Mouse (Mus musculus): ENCODE measurements around the gene Gimap3. TPM values are rescaled to one million over a fixed set of nuclear protein-coding genes. Genes with fewer than 3 reads are reported as not detected.

The Gimap3 gene
- polyA plus RNA-seq, 1 experiment, result 36.7 TPM

DNA sequence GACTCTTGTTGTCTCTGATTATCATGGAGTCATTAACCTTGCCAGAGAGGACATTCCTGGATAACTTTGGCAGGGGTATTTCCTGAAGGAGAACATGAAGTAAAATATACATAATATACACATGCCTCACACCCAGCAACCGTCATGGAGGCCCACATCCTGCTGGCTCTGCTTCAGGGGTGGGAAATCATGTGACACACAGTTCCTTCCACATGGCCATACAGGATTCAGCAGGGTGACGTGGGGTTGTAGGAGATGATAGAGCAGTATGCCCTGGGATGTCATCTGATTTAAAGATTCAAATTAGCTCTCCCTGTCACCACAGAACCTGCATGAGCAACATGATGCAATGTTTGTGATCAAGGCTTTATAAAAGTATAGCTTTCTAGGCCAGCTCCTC lies 17.2 kb upstream of the Gimap3 start:
- TF ChIP-seq CTCF (IDR thresholded peaks at IDR 0.05; ENCODE audit: control insufficient read depth, insufficient read depth, low read length), result no peak
- no peak overlapping the region for H3K27ac ChIP-seq (ENCODE audit: control insufficient read depth, insufficient read depth, low read depth, low read length, poor library complexity)
- WGBS, result 38% methylated on average over 2 of the region's 2 CpGs

DNA sequence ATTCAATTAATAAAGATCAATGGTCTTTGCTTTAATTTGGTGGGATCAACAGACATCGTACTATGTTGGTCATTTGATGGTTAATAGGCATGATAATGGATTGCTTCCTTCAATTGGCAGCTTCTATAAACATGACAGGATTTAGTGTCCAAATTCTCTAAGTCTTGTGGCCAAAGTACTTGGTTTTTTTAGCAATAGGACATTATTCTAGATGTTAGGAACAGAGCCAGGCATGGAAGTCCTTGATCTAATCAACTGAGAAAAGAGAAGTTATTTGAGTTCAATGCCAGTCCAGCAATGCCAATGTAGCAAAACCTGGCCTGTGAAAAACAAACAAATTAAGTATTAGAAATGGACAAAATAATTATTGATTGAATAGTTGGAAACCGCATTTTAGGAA lies 14.9 kb upstream of the Gimap3 start:
- WGBS, result 70% methylated on average over 2 of the region's 2 CpGs
- Histone ChIP-seq H3K27ac (ENCODE audit: control insufficient read depth, insufficient read depth, low read depth, low read length, poor library complexity) (no peak overlapping the region), H3K4me1 (ENCODE audit: control insufficient read depth, insufficient read depth, low read length) (no peaks in the 10 kb centered on the region), H3K4me3 (replicated peaks; ENCODE audit: control insufficient read depth, low read depth, low read length) (no peak overlapping the region)
- no peak for TF ChIP-seq CTCF (IDR thresholded peaks at IDR 0.05; ENCODE audit: control insufficient read depth, insufficient read depth, low read length)

More for the DNA sequence above, 17.2 kb upstream of the Gimap3 start:
- H3K4me1 ChIP-seq (ENCODE audit: control insufficient read depth, insufficient read depth, low read length), result no peaks in the 10 kb centered on the region
- no peak overlapping the region for H3K4me3 ChIP-seq (replicated peaks; ENCODE audit: control insufficient read depth, low read depth, low read length)

DNA sequence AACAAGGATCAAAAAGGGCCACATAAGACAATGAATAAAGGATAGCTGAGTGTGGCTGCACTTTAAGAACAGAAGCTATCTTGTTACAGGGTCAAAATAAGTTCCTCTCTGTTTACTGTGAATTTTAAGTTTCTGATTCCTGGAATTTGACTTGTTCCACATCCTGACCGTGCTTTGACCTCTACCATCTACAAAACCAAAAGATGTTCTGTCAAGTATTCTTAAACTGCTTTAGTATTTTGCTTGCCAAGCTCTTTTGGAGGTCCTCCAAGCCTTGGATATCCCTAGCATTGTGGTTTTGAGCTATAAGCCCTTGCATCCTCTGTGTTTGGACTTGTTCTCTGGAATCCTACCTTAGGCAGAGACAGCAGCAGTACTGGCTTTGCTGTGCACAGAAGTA lies 14.5 kb upstream of the Gimap3 start:
- TF ChIP-seq POLR2A (IDR thresholded peaks at IDR 0.05; ENCODE audit: borderline replicate concordance, control insufficient read depth, low read depth, low read length), result no peak
- no peak for TF ChIP-seq CTCF (IDR thresholded peaks at IDR 0.05; ENCODE audit: control insufficient read depth, insufficient read depth, low read length)
- Histone ChIP-seq H3K4me1 (ENCODE audit: control insufficient read depth, insufficient read depth, low read length) (no peaks in the 10 kb centered on the region), H3K27ac (ENCODE audit: control insufficient read depth, insufficient read depth, low read depth, low read length, poor library complexity) (no peak overlapping the region), H3K4me3 (replicated peaks; ENCODE audit: control insufficient read depth, low read depth, low read length) (no peak overlapping the region)
- 12% methylated on average over 1 of the region's 1 CpGs for WGBS

DNA sequence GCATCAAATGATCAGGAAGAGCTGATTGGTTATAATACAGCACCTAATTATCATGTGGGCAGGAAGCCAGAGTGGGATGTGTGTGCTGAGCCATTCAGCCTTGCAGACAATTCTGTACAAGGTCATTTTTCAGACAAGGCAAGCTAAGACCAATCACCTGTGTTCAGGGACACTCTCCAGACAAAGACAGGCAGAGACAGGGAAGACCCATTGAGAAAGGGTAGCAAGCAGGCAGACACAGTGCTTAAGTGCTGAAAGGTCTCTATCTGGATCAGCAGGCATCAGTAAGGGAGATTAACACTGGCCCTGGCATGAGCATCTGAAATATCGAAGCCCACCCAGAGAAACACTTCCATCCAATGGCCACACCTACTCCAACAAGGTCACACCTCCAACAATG lies 13.8 kb upstream of the Gimap3 start:
- 70% methylated on average over 1 of the region's 1 CpGs for WGBS

DNA sequence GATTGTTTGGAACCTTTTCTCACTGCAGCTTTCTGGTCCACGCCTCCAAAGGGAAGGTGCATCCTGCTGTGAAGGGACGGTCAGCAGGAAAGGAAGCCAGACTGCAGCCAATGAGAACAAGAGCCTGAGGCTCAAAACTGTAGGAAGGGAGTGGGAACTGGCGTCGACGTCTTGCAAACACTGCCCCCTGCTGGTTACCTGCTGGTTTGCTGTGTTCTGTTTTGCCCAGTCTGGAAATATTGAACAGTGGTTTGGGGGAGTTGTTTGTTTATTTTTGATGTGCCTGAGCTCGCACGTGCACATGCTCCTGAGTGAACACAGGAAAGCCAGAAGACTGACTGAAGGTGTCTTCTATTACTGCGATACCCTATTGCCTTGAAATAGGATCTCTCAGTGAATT lies 1.4 kb upstream of the Gimap3 start:
- Histone ChIP-seq H3K4me1 (ENCODE audit: control insufficient read depth, insufficient read depth, low read length) (no peaks in the 10 kb centered on the region; the same call in 1 of the 2 replicates), H3K4me3 (replicated peaks; ENCODE audit: control insufficient read depth, low read depth, low read length) (no peak overlapping the region), H3K27ac (ENCODE audit: control insufficient read depth, insufficient read depth, low read depth, low read length, poor library complexity) (no peak overlapping the region)
- TF ChIP-seq CTCF (IDR thresholded peaks at IDR 0.05; ENCODE audit: control insufficient read depth, insufficient read depth, low read length) (peak; percentile 87), POLR2A (IDR thresholded peaks at IDR 0.05; ENCODE audit: borderline replicate concordance, control insufficient read depth, low read depth, low read length) (no peak)
- 5% methylated on average over 8 of the region's 8 CpGs for WGBS

More for the DNA sequence above, 13.8 kb upstream of the Gimap3 start:
- Histone ChIP-seq H3K27ac (ENCODE audit: control insufficient read depth, insufficient read depth, low read depth, low read length, poor library complexity) (no peak overlapping the region), H3K4me1 (ENCODE audit: control insufficient read depth, insufficient read depth, low read length) (no peaks in the 10 kb centered on the region), H3K4me3 (replicated peaks; ENCODE audit: control insufficient read depth, low read depth, low read length) (no peak overlapping the region)
- TF ChIP-seq CTCF (IDR thresholded peaks at IDR 0.05; ENCODE audit: control insufficient read depth, insufficient read depth, low read length) (no peak), POLR2A (IDR thresholded peaks at IDR 0.05; ENCODE audit: borderline replicate concordance, control insufficient read depth, low read depth, low read length) (no peak)

DNA sequence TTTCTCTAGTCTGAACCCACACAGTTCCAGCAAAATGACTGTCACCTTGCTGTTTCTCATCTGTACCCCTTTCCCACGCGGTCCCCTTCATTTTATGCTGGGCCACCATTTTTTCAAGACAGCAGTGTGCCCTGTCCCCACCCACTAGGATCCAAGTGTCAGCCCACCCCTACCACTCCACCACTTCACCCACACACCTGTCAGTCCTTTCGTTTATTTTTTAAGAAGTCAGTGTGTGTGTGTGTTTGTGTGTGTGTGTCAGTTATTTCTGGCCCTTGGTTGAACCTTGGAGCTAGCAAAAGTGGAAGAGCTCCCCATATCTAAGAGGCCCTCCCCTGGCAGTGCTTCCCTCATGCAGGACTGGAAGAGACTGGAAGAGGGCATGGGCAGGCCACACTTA lies 1.7 kb downstream of the Gimap3 start:
- H3K4me3 ChIP-seq (replicated peaks; ENCODE audit: control insufficient read depth, low read depth, low read length), result peak overlapping the region; percentile 34
- TF ChIP-seq POLR2A (IDR thresholded peaks at IDR 0.05; ENCODE audit: borderline replicate concordance, control insufficient read depth, low read depth, low read length) (no peak), CTCF (IDR thresholded peaks at IDR 0.05; ENCODE audit: control insufficient read depth, insufficient read depth, low read length) (no peak)
- WGBS, result 63% methylated on average over 3 of the region's 3 CpGs
- no peaks in the 10 kb centered on the region; the same call in 1 of the 2 replicates for H3K4me1 ChIP-seq (ENCODE audit: control insufficient read depth, insufficient read depth, low read length)
- H3K27ac ChIP-seq (ENCODE audit: control insufficient read depth, insufficient read depth, low read depth, low read length, poor library complexity), result peak overlapping the region; percentile 56

DNA sequence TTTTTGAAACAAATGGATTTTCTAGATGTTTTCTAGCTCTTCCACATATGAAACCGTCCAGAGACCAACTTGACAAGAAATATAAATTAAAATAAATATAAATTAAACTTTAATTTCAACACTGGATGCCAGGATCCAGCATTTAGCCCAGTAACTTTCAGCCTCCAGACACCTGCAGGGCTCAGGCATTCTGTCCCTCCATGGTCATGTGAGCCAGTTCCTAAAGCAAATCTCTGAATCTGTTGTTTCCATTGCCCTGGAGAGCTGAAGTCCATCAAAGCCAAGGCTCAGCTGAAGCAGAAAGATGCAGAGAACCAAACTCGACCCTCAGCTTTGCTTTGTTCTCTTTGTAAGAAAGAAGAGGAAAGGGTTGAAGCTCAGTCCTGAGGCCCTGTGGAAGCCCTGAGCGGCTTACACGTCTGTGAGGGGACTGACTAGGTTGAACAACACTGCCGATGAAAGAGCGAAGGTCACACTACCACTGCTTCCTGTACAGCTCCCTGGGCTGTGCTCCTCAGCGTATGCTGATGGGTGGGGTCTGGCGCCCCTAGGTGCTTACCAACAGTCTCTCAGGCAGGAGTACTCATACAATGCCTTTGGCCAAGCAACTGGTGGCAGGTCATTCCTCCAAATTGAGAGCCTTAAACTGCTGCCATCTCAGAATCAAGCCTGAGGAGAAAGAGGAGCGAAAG lies 2.3 kb downstream of the Gimap3 start:
- TF ChIP-seq CTCF (IDR thresholded peaks at IDR 0.05; ENCODE audit: control insufficient read depth, insufficient read depth, low read length), result peak; percentile 29; the same call in 1 of the 2 replicates
- TF ChIP-seq POLR2A (IDR thresholded peaks at IDR 0.05; ENCODE audit: borderline replicate concordance, control insufficient read depth, low read depth, low read length), result no peak
- Histone ChIP-seq H3K4me1 (ENCODE audit: control insufficient read depth, insufficient read depth, low read length) (no peaks in the 10 kb centered on the region; the same call in 1 of the 2 replicates), H3K4me3 (replicated peaks; ENCODE audit: control insufficient read depth, low read depth, low read length) (peak overlapping the region; percentile 2), H3K27ac (ENCODE audit: control insufficient read depth, insufficient read depth, low read depth, low read length, poor library complexity) (peak overlapping the region; percentile 56; the same call in 1 of the 2 replicates)
- WGBS, result 39% methylated on average over 9 of the region's 9 CpGs

DNA sequence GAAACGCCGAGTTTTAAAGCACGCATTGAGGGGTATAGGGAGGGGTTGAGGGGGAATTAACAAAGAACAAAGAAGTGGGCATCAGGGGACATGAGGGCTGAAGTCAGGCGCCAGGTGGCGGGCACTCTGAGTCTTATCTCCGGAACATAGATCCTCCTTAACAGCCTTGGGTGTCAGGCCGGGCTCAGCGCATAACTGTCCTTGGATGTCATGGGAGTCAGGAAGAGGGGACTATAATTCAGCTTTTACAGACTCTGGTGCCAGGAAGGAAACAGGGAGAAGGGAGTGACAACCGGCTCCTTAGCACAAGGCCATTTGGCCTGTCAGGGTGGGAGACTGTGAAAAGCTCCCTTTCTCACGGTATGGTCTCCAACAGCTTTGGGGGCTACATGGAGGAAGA lies 6.2 kb downstream of the Gimap3 start:
- Histone ChIP-seq H3K4me1 (ENCODE audit: control insufficient read depth, insufficient read depth, low read length) (no peaks in the 10 kb centered on the region; the same call in 1 of the 2 replicates), H3K27ac (ENCODE audit: control insufficient read depth, insufficient read depth, low read depth, low read length, poor library complexity) (no peak overlapping the region), H3K4me3 (replicated peaks; ENCODE audit: control insufficient read depth, low read depth, low read length) (no peak overlapping the region)
- WGBS, result 87% methylated on average over 10 of the region's 10 CpGs
- TF ChIP-seq POLR2A (IDR thresholded peaks at IDR 0.05; ENCODE audit: borderline replicate concordance, control insufficient read depth, low read depth, low read length), result no peak
- no peak for TF ChIP-seq CTCF (IDR thresholded peaks at IDR 0.05; ENCODE audit: control insufficient read depth, insufficient read depth, low read length)
